Mouse (Mus musculus): ENCODE results near the gene Usp22. TPM values are rescaled to one million over a fixed set of nuclear protein-coding genes. Genes with fewer than 3 reads are reported as not detected.
"Not testable (repeated sequence)": the region's sequence is repeated elsewhere in the genome, so short reads cannot be mapped to it uniquely, and the experiment has no call there.

Gene Usp22
- 10 to 100 TPM in 1 of 3 experiments, 1 to 10 TPM in 2; 6.9 to 14.7 (median 9.7) TPM for polyA plus RNA-seq (2017; shearing (Covaris generic))

- peak; percentile 92 for ATAC-seq
Measured at GRCm38 (mm10) chr11:61174821-61175658, at the start of gene Usp22. Gene Usp22 (minus strand): TSS chr11:61175055.

GRCm38 (mm10) chr11:61224234-61224744 is 49.4 kb upstream of the Usp22 start:
- no peak for ATAC-seq

- ATAC-seq = no peak
Measured at GRCm38 (mm10) chr11:61222971-61223745, 48.3 kb upstream of the Usp22 start.

GRCm38 (mm10) chr11:61222007-61222406 is 47.2 kb upstream of the Usp22 start:
- ATAC-seq = no peak

- no peak for ATAC-seq
Measured at GRCm38 (mm10) chr11:61220156-61220881, 45.5 kb upstream of the Usp22 start.

GRCm38 (mm10) chr11:61215936-61216335 is 41.1 kb upstream of the Usp22 start:
- no peak for ATAC-seq

GRCm38 (mm10) chr11:61212102-61212501 is 37.2 kb upstream of the Usp22 start:
- ATAC-seq = no peak

GRCm38 (mm10) chr11:61208316-61208715 is 33.5 kb upstream of the Usp22 start:
- no peak for ATAC-seq

- ATAC-seq = no peak
Measured at GRCm38 (mm10) chr11:61207487-61208246, 32.8 kb upstream of the Usp22 start, which contains the start of gene Aldh3a1. Gene Aldh3a1 (plus strand): TSS chr11:61207537.

- ATAC-seq = no peak
Measured at GRCm38 (mm10) chr11:61206136-61206535, 31.3 kb upstream of the Usp22 start.

GRCm38 (mm10) chr11:61205167-61205950 is 30.5 kb upstream of the Usp22 start:
- ATAC-seq = no peak

- ATAC-seq = no peak
Measured at GRCm38 (mm10) chr11:61202810-61203209, 28.0 kb upstream of the Usp22 start.

- no peak for ATAC-seq
Measured at GRCm38 (mm10) chr11:61202186-61202585, 27.3 kb upstream of the Usp22 start.

GRCm38 (mm10) chr11:61199620-61200362 is 24.9 kb upstream of the Usp22 start:
- ATAC-seq = no peak

GRCm38 (mm10) chr11:61197935-61198334 is 23.1 kb upstream of the Usp22 start:
- ATAC-seq = no peak

GRCm38 (mm10) chr11:61196616-61197353 is 21.9 kb upstream of the Usp22 start:
- ATAC-seq = no peak

- peak; percentile 77 for ATAC-seq
Measured at GRCm38 (mm10) chr11:61193392-61193791, 18.5 kb upstream of the Usp22 start.

GRCm38 (mm10) chr11:61192779-61193178 is 17.9 kb upstream of the Usp22 start:
- no peak for ATAC-seq

GRCm38 (mm10) chr11:61192123-61192522 is 17.3 kb upstream of the Usp22 start:
- not testable (repeated sequence) for ATAC-seq
